Mouse (Mus musculus): ENCODE measurements around the gene Slc22a13.
"Not testable (repeated sequence)": the region's sequence is repeated elsewhere in the genome, so short reads cannot be mapped to it uniquely, and the experiment has no call there.

Gene Slc22a13

GRCm38 (mm10) chr9:119208998-119209397 lies at the start of gene Slc22a13:
Gene Slc22a13 (minus strand): TSS chr9:119209098.
- in situ Hi-C loops (cut with MboI; ENCODE audit: low sequenced_read_pairs) = no loop called here

GRCm38 (mm10) chr9:119258128-119258527 lies 49.2 kb upstream of the Slc22a13 start:
- in situ Hi-C loops (cut with MboI; ENCODE audit: low sequenced_read_pairs) = no loop called here

GRCm38 (mm10) chr9:119256161-119256560 lies 47.3 kb upstream of the Slc22a13 start:
- in situ Hi-C loops (cut with MboI; ENCODE audit: low sequenced_read_pairs) = no loop called here

- in situ Hi-C loops (cut with MboI; ENCODE audit: low sequenced_read_pairs) = no loop called here
These were observed 46.2 kb upstream of the Slc22a13 start for GRCm38 (mm10) chr9:119255096-119255495.

- in situ Hi-C loops (cut with MboI; ENCODE audit: low sequenced_read_pairs) = no loop called here
These were observed 45.3 kb upstream of the Slc22a13 start for GRCm38 (mm10) chr9:119254187-119254586.

- in situ Hi-C loops (cut with MboI; ENCODE audit: low sequenced_read_pairs) = no loop called here
These were observed 39.1 kb upstream of the Slc22a13 start for GRCm38 (mm10) chr9:119247996-119248395.

- in situ Hi-C loops (cut with MboI; ENCODE audit: low sequenced_read_pairs) = no loop called here
These were observed 37.9 kb upstream of the Slc22a13 start for GRCm38 (mm10) chr9:119246826-119247225.

- in situ Hi-C loops (cut with MboI; ENCODE audit: low sequenced_read_pairs) = no loop called here
These were observed 35.1 kb upstream of the Slc22a13 start for GRCm38 (mm10) chr9:119243981-119244380.

- in situ Hi-C loops (cut with MboI; ENCODE audit: low sequenced_read_pairs) = no loop called here
These were observed 32.4 kb upstream of the Slc22a13 start for GRCm38 (mm10) chr9:119241169-119241865.

- in situ Hi-C loops (cut with MboI; ENCODE audit: low sequenced_read_pairs) = no loop called here
These were observed 31.5 kb upstream of the Slc22a13 start for GRCm38 (mm10) chr9:119240286-119240997.

GRCm38 (mm10) chr9:119239274-119239673 lies 30.4 kb upstream of the Slc22a13 start:
- in situ Hi-C loops (cut with MboI; ENCODE audit: low sequenced_read_pairs) = no loop called here

GRCm38 (mm10) chr9:119238796-119239195 lies 29.9 kb upstream of the Slc22a13 start:
- in situ Hi-C loops (cut with MboI; ENCODE audit: low sequenced_read_pairs) = no loop called here

GRCm38 (mm10) chr9:119231552-119231951 lies 22.7 kb upstream of the Slc22a13 start:
- in situ Hi-C loops (cut with MboI; ENCODE audit: low sequenced_read_pairs) = no loop called here

GRCm38 (mm10) chr9:119230829-119231228 lies 21.9 kb upstream of the Slc22a13 start:
- in situ Hi-C loops (cut with MboI; ENCODE audit: low sequenced_read_pairs) = no loop called here

- in situ Hi-C loops (cut with MboI; ENCODE audit: low sequenced_read_pairs) = no loop called here
These were observed 11.4 kb upstream of the Slc22a13 start for GRCm38 (mm10) chr9:119220249-119220648.

GRCm38 (mm10) chr9:119219667-119220066 lies 10.8 kb upstream of the Slc22a13 start:
- in situ Hi-C loops (cut with MboI; ENCODE audit: low sequenced_read_pairs) = no loop called here

GRCm38 (mm10) chr9:119215341-119215740 lies 6.4 kb upstream of the Slc22a13 start:
- in situ Hi-C loops (cut with MboI; ENCODE audit: low sequenced_read_pairs) = not testable (repeated sequence)

- in situ Hi-C loops (cut with MboI; ENCODE audit: low sequenced_read_pairs) = no loop called here
These were observed 5.7 kb upstream of the Slc22a13 start for GRCm38 (mm10) chr9:119214601-119215000.

GRCm38 (mm10) chr9:119212996-119213395 lies 4.1 kb upstream of the Slc22a13 start:
- in situ Hi-C loops (cut with MboI; ENCODE audit: low sequenced_read_pairs) = no loop called here

- in situ Hi-C loops (cut with MboI; ENCODE audit: low sequenced_read_pairs) = no loop called here
These were observed 1.8 kb downstream of the Slc22a13 start for GRCm38 (mm10) chr9:119207113-119207512.

GRCm38 (mm10) chr9:119206666-119207065 lies 2.2 kb downstream of the Slc22a13 start:
- in situ Hi-C loops (cut with MboI; ENCODE audit: low sequenced_read_pairs) = no loop called here

- in situ Hi-C loops (cut with MboI; ENCODE audit: low sequenced_read_pairs) = no loop called here
These were observed 3.1 kb downstream of the Slc22a13 start for GRCm38 (mm10) chr9:119205756-119206155.

Data from CH12F3 (cell line).